Mouse (Mus musculus) urinary bladder, adult 18-20 months (tissue): ENCODE results near the gene Psmb11.

Experiments used
- DNase-seq, 2 experiments: peaks; one replicate each; pipeline ENCODE4 v3.0.0; 2022; ENCODE audit warnings: low spot score in 2 of 2, mixed read lengths in 2 of 2

Gene Psmb11

GRCm38 (mm10) chr14:54621133-54621532 lies at the start of gene Psmb11:
TSS of gene Psmb11 (plus strand) at chr14:54621433.
- no peak for DNase-seq

GRCm38 (mm10) chr14:54572122-54572521 lies 49.1 kb upstream of the Psmb11 start:
- DNase-seq = no peak

GRCm38 (mm10) chr14:54572790-54573736 lies 48.2 kb upstream of the Psmb11 start:
- DNase-seq = peak in 1 of 2 experiments; percentile 54

- peak; percentile 58 to 72 for DNase-seq
Measured at GRCm38 (mm10) chr14:54574253-54574652, 47.0 kb upstream of the Psmb11 start.

- DNase-seq = no peak
Measured at GRCm38 (mm10) chr14:54575031-54575430, 46.2 kb upstream of the Psmb11 start.

GRCm38 (mm10) chr14:54575631-54576030 lies 45.6 kb upstream of the Psmb11 start:
- DNase-seq = peak; percentile 76 to 79

GRCm38 (mm10) chr14:54576241-54577088 lies 44.8 kb upstream of the Psmb11 start:
- peak in 1 of 2 experiments; percentile 61 for DNase-seq

- peak; percentile 85 to 88 for DNase-seq
Measured at GRCm38 (mm10) chr14:54577089-54577982, 43.9 kb upstream of the Psmb11 start, which contains the start of gene Ajuba. TSS of gene Ajuba (minus strand) at chr14:54577558.

GRCm38 (mm10) chr14:54578063-54578462 lies 43.2 kb upstream of the Psmb11 start:
- DNase-seq = no peak

GRCm38 (mm10) chr14:54579638-54580037 lies 41.6 kb upstream of the Psmb11 start:
- DNase-seq = no peak

GRCm38 (mm10) chr14:54582536-54582935 lies 38.7 kb upstream of the Psmb11 start:
- DNase-seq = no peak

- DNase-seq = no peak
Measured at GRCm38 (mm10) chr14:54583681-54584338, 37.4 kb upstream of the Psmb11 start.

GRCm38 (mm10) chr14:54591056-54591455 lies 30.2 kb upstream of the Psmb11 start:
- DNase-seq = no peak

- DNase-seq = no peak
Measured at GRCm38 (mm10) chr14:54592319-54592934, 28.8 kb upstream of the Psmb11 start.

- DNase-seq = no peak
Measured at GRCm38 (mm10) chr14:54594055-54594454, 27.2 kb upstream of the Psmb11 start.

- DNase-seq = no peak
Measured at GRCm38 (mm10) chr14:54594631-54595414, 26.4 kb upstream of the Psmb11 start.

GRCm38 (mm10) chr14:54597084-54597483 lies 24.1 kb upstream of the Psmb11 start:
- no peak for DNase-seq

GRCm38 (mm10) chr14:54601601-54602000 lies 19.6 kb upstream of the Psmb11 start:
- DNase-seq = no peak

- no peak for DNase-seq
Measured at GRCm38 (mm10) chr14:54602613-54603012, 18.6 kb upstream of the Psmb11 start.
